In the genomic region with DNA sequence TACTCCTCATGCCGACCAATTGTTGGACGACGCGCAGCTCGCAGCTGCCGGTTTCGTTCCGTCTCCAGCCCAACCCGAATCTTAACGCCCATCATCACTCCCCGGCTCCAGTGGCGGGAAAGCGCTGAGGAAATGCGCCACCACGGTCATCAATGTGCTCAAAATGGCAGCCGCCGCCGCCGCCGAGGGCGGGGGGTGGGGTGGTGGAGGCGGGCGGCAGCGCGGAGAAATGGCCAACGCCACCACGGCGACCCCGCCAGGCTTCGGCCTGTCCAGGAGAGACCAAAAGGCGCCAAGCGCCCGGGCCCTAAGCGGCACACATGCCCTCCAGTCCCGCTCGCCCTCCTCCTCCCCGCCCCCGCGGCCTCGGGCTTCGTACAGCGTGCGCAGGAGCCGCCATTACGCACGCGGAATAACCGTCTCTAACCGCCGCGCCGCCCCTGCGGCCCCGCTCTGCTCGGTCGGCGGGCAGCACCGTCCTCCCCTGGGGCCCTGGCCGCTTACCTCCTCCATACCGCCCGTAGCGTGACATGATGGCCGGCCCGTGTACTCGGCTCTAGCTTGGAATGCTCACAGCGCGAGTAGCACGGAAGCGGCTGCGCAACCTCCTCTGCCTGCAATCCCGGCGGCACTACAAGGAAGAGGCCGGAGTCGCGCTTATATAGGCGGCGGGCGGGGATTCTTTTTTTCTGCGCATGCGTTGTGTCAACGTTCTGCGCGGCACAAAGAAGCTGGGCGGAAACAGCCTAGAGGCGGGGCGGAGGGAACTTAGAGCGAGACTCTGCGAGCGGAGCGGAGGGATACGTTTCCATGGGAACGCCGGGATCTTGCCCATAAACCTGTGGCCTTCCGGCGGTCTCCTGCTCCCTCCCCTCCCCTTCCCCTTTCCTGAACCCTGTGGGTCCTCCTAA, we compare ENCODE assay signal across 8 mouse cellular contexts. TPM values are rescaled to one million over a fixed set of nuclear protein-coding genes. Genes with fewer than 3 reads are reported as not detected.
A peak's percentile ranks its signal among the peaks of the same experiment; 100 is the strongest.
DNase-seq lines count a peak whose midpoint lies in the region; ATAC-seq lines count a peak whose summit lies in the region.

A gene (minus strand): TSS at position 637 of the 911 bp plus-strand sequence.
A gene (plus strand): TSS at position 790 of the 911 bp plus-strand sequence.

- ATAC-seq in inflammation-experienced regulatory T-cells, adult 6 months = peak; percentile 82
- ATAC-seq in megakaryocyte-erythroid progenitor cell, adult 5-6 weeks (replicated peaks; ENCODE audit: low FRiP score, low TSS enrichment, poor library complexity, severe bottlenecking) = peak; percentile 93

- peak; percentile 98 to 100 for DNase-seq in adrenal gland, adult (ENCODE audit: inconsistent age in 2 of 2, low spot score in 1 of 2)
- peak; percentile 100 for DNase-seq in embryo, embryonic 10.5 days (ENCODE audit: low spot score)
- DNase-seq in gastrocnemius, postnatal 14 days = peak; percentile 98
- DNase-seq in left cerebral cortex, postnatal 10 days (ENCODE audit: extremely low spot score in 1 of 2, low spot score in 2 of 2) = peak; percentile 98 to 99
- DNase-seq in right cerebral cortex, postnatal 25 days = peak; percentile 97
- peak; percentile 98 to 99 for DNase-seq in urinary bladder, postnatal 4 days (ENCODE audit: low spot score in 2 of 2)

- intact Hi-C loops in gastrocnemius, postnatal 14 days (cut with DNase I; ENCODE audit: low total_unique reads) = no loop called here
- intact Hi-C loops in left cerebral cortex, postnatal 10 days (cut with DNase I) = no loop called here

RNA-seq across cellular contexts. Expression of the first gene that starts in this region (rescaled TPM):
- total RNA-seq in gastrocnemius, postnatal 14 days (2021) = 10 to 100 TPM; 25.3 to 34.0 TPM
- 100 to 1,000 TPM; 539 to 598 (median 556) TPM for polyA plus RNA-seq in inflammation-experienced regulatory T-cells, adult 6 months (2017; shearing (Covaris generic))
- 100 to 1,000 TPM; 108 to 120 TPM for total RNA-seq in left cerebral cortex, postnatal 10 days (2021)
- 419 and 654 TPM in 2 replicates for total RNA-seq in megakaryocyte-erythroid progenitor cell, adult 5-6 weeks (2014; fragmentation: Nextera tagmentation)
- 578 and 655 TPM in 2 replicates for total RNA-seq in megakaryocyte-erythroid progenitor cell, adult 5-6 weeks (2017)

RNA-seq across cellular contexts. Expression of the second gene that starts in this region (rescaled TPM):
- total RNA-seq in gastrocnemius, postnatal 14 days (2021) = under 1 TPM in 1 of 2 experiments, not detected in 1; 0.16 TPM
- polyA plus RNA-seq in inflammation-experienced regulatory T-cells, adult 6 months (2017; shearing (Covaris generic)) = not detected
- under 1 TPM; 0.17 to 0.18 TPM for total RNA-seq in left cerebral cortex, postnatal 10 days (2021)
- not detected in 2 replicates for total RNA-seq in megakaryocyte-erythroid progenitor cell, adult 5-6 weeks (2014; fragmentation: Nextera tagmentation)
- not detected in 2 replicates for total RNA-seq in megakaryocyte-erythroid progenitor cell, adult 5-6 weeks (2017)

Comparison
In these comparisons a context has a peak if more than half of its experiments do, and no peak if none do; other contexts are left out.
1. Peak in every context shown above with its lines: DNase-seq and ATAC-seq.